In genomic region chr5:114806636-114807035, GRCm38 (mm10) we compare ENCODE assay signal across 12 mouse cellular contexts. TPM values are rescaled to one million over a fixed set of nuclear protein-coding genes. Genes with fewer than 3 reads are reported as not detected.
A peak's percentile ranks its signal among the peaks of the same experiment; 100 is the strongest.
DNase-seq lines count a peak whose midpoint lies in the region; ATAC-seq lines count a peak whose summit lies in the region.
"Had no signal": no experiment of that assay in that cellular context is flagged by ENCODE, and none has a peak within 500 bp of the region (broad histone marks: within the 10 kb centered on the region; RNA-seq: fewer than 3 reads in every experiment).

No protein-coding gene starts in this region.

- no peak for DNase-seq in heart, adult 9 months (ENCODE audit: low spot score in 2 of 2)
- DNase-seq in lung, postnatal 36 days = no peak
- no peak for DNase-seq in limb, embryonic 10.5 days (ENCODE audit: low spot score)
- DNase-seq in natural killer cell, adult 2 months (ENCODE audit: low spot score in 2 of 2) = no peak
- no peak for DNase-seq in adipocyte (ENCODE audit: low spot score)
- DNase-seq: adrenal gland, adult 8-10 months; cerebellum, postnatal 14 days had no signal

- peak overlapping the region; percentile 91 for H3K27ac ChIP-seq in heart, embryonic 13.5 days (replicated peaks)
- H3K27ac ChIP-seq in lung, embryonic 15.5 days = peak overlapping the region; percentile 69
- H3K27ac ChIP-seq in limb, embryonic 10.5 days = peak overlapping the region; percentile 64
- H3K27ac ChIP-seq in midbrain, embryonic 16.5 days (ENCODE audit: low read length) = peak overlapping the region; percentile 34; the same call in 1 of the 2 replicates

- no peaks in the 10 kb centered on the region for H3K27me3 ChIP-seq in heart, embryonic 13.5 days (replicated peaks)
- no peaks in the 10 kb centered on the region for H3K27me3 ChIP-seq in lung, embryonic 15.5 days
- no peaks in the 10 kb centered on the region for H3K27me3 ChIP-seq in limb, embryonic 10.5 days (ENCODE audit: low read depth, poor library complexity, severe bottlenecking)
- no peaks in the 10 kb centered on the region for H3K27me3 ChIP-seq in midbrain, embryonic 16.5 days (ENCODE audit: control insufficient read depth, insufficient read depth, low read depth, low read length)

- peak overlapping the region; percentile 62 for H3K9ac ChIP-seq in heart, embryonic 13.5 days
- no peak overlapping the region for H3K9ac ChIP-seq in lung, embryonic 15.5 days
- H3K9ac ChIP-seq in midbrain, embryonic 16.5 days (ENCODE audit: low read depth, low read length) = no peak overlapping the region

- H3K36me3 ChIP-seq in heart, embryonic 13.5 days = peaks cover 64% of the 10 kb centered on the region
- H3K36me3 ChIP-seq in lung, embryonic 15.5 days = peaks cover 50% of the 10 kb centered on the region
- peaks cover 92% of the 10 kb centered on the region for H3K36me3 ChIP-seq in limb, embryonic 10.5 days
- peaks cover 25% of the 10 kb centered on the region for H3K36me3 ChIP-seq in midbrain, embryonic 16.5 days (ENCODE audit: control insufficient read depth, insufficient read depth, low read length)

- 71% methylated on average over 8 of the region's 8 CpGs for WGBS in heart, embryonic 13.5 days
- WGBS in lung, embryonic 15.5 days = 75% methylated on average over 8 of the region's 8 CpGs
- WGBS in limb, embryonic 10.5 days = 88% methylated on average over 8 of the region's 8 CpGs
- 85% methylated on average over 8 of the region's 8 CpGs for WGBS in midbrain, embryonic 16.5 days

- H3K9me3 ChIP-seq in heart, embryonic 13.5 days = no peaks in the 10 kb centered on the region
- H3K9me3 ChIP-seq in lung, embryonic 15.5 days = no peaks in the 10 kb centered on the region
- no peaks in the 10 kb centered on the region for H3K9me3 ChIP-seq in limb, embryonic 10.5 days (replicated peaks)
- no peaks in the 10 kb centered on the region for H3K9me3 ChIP-seq in midbrain, embryonic 16.5 days (replicated peaks; ENCODE audit: control insufficient read depth, low read length, poor library complexity, severe bottlenecking)

- H3K4me1 ChIP-seq in heart, embryonic 13.5 days = peaks cover 42% of the 10 kb centered on the region
- H3K4me1 ChIP-seq in lung, embryonic 15.5 days = 0 out of 2 replicates have a peak, but pooled peaks cover 3% of the 10 kb centered on the region
- peaks cover 45% of the 10 kb centered on the region for H3K4me1 ChIP-seq in limb, embryonic 10.5 days
- H3K4me1 ChIP-seq in midbrain, embryonic 16.5 days (ENCODE audit: control insufficient read depth, insufficient read depth, low read length) = peaks cover 3% of the 10 kb centered on the region; the same call in 1 of the 2 replicates

- no peak for ATAC-seq in heart, embryonic 13.5 days (ENCODE audit: extremely low read depth, insufficient number of reproducible peaks, low FRiP score, low TSS enrichment)
- no peak for ATAC-seq in lung, embryonic 15.5 days (ENCODE audit: borderline replicate concordance, extremely low read depth, low FRiP score, low TSS enrichment)
- no peak for ATAC-seq in midbrain, embryonic 16.5 days

- H3K4me2 ChIP-seq in heart, embryonic 13.5 days = peak overlapping the region; percentile 56
- peak overlapping the region; percentile 7; the same call in 1 of the 2 replicates for H3K4me2 ChIP-seq in lung, embryonic 15.5 days
- no peak overlapping the region for H3K4me2 ChIP-seq in midbrain, embryonic 16.5 days (ENCODE audit: low read length)

- no peak overlapping the region for H3K4me3 ChIP-seq in heart, embryonic 13.5 days
- no peak overlapping the region for H3K4me3 ChIP-seq in lung, embryonic 15.5 days
- no peak overlapping the region for H3K4me3 ChIP-seq in limb, embryonic 10.5 days
- H3K4me3 ChIP-seq in midbrain, embryonic 16.5 days (ENCODE audit: low read depth, low read length) = no peak overlapping the region

RNA-seq across cellular contexts. Expression of gene 1500011B03Rik, which starts 16.6 kb away (rescaled TPM):
- 53.8 and 54.5 TPM in 2 replicates for polyA plus RNA-seq in heart, embryonic 13.5 days (2015; fragmentation: Nextera tagmentation; extraction: Ambion mirVana)
- 76.5 and 76.8 TPM in 2 replicates for polyA plus RNA-seq in lung, embryonic 15.5 days (2015; fragmentation: Nextera tagmentation; extraction: Ambion mirVana)
- 92.0 and 92.4 TPM in 2 replicates for polyA plus RNA-seq in limb, embryonic 10.5 days (2016; fragmentation: Nextera tagmentation; extraction: Ambion mirVana)
- 272 and 306 TPM in 2 replicates for polyA plus RNA-seq in midbrain, embryonic 16.5 days (2015; fragmentation: Nextera tagmentation; extraction: Ambion mirVana)

RNA-seq across cellular contexts. Expression of gene Git2, which starts 31.3 kb away (rescaled TPM):
- 28.1 and 30.3 TPM in 2 replicates for polyA plus RNA-seq in heart, embryonic 13.5 days (2015; fragmentation: Nextera tagmentation; extraction: Ambion mirVana)
- polyA plus RNA-seq in lung, embryonic 15.5 days (2015; fragmentation: Nextera tagmentation; extraction: Ambion mirVana) = 48.7 and 49.3 TPM in 2 replicates
- 36.1 and 44.8 TPM in 2 replicates for polyA plus RNA-seq in limb, embryonic 10.5 days (2016; fragmentation: Nextera tagmentation; extraction: Ambion mirVana)
- 48.4 and 54.1 TPM in 2 replicates for polyA plus RNA-seq in midbrain, embryonic 16.5 days (2015; fragmentation: Nextera tagmentation; extraction: Ambion mirVana)

RNA-seq across cellular contexts. Expression of gene Ankrd13a, which starts 32.2 kb away (rescaled TPM):
- 28.5 and 29.3 TPM in 2 replicates for polyA plus RNA-seq in heart, embryonic 13.5 days (2015; fragmentation: Nextera tagmentation; extraction: Ambion mirVana)
- 77.4 and 79.3 TPM in 2 replicates for polyA plus RNA-seq in lung, embryonic 15.5 days (2015; fragmentation: Nextera tagmentation; extraction: Ambion mirVana)
- 43.1 and 44.0 TPM in 2 replicates for polyA plus RNA-seq in limb, embryonic 10.5 days (2016; fragmentation: Nextera tagmentation; extraction: Ambion mirVana)
- polyA plus RNA-seq in midbrain, embryonic 16.5 days (2015; fragmentation: Nextera tagmentation; extraction: Ambion mirVana) = 24.3 and 29.0 TPM in 2 replicates

RNA-seq across cellular contexts. Expression of gene 4930519G04Rik, which starts 46.8 kb away (rescaled TPM):
- not detected in 2 replicates for polyA plus RNA-seq in heart, embryonic 13.5 days (2015; fragmentation: Nextera tagmentation; extraction: Ambion mirVana)
- not detected in 2 replicates for polyA plus RNA-seq in lung, embryonic 15.5 days (2015; fragmentation: Nextera tagmentation; extraction: Ambion mirVana)
- polyA plus RNA-seq in limb, embryonic 10.5 days (2016; fragmentation: Nextera tagmentation; extraction: Ambion mirVana) = not detected in 2 replicates
- not detected in 2 replicates for polyA plus RNA-seq in midbrain, embryonic 16.5 days (2015; fragmentation: Nextera tagmentation; extraction: Ambion mirVana)
- polyA plus RNA-seq: frontal cortex, adult 2 months; large intestine, adult 2 months had no signal

RNA-seq across cellular contexts. Expression of gene Gm9936, which starts 51.8 kb away (rescaled TPM):
- not detected in 2 replicates for polyA plus RNA-seq in heart, embryonic 13.5 days (2015; fragmentation: Nextera tagmentation; extraction: Ambion mirVana)
- polyA plus RNA-seq in lung, embryonic 15.5 days (2015; fragmentation: Nextera tagmentation; extraction: Ambion mirVana) = not detected in 2 replicates
- polyA plus RNA-seq in limb, embryonic 10.5 days (2016; fragmentation: Nextera tagmentation; extraction: Ambion mirVana) = not detected in 2 replicates
- polyA plus RNA-seq in midbrain, embryonic 16.5 days (2015; fragmentation: Nextera tagmentation; extraction: Ambion mirVana) = 3.1 and 3.7 TPM in 2 replicates
- polyA plus RNA-seq: large intestine, adult 2 months had no signal

Comparison
In these comparisons a context has a peak if more than half of its experiments do, and no peak if none do; other contexts are left out.
1. H3K27ac ChIP-seq: peak in every context shown above with its lines; median percentile 91 in heart, embryonic 13.5 days; 69 in lung, embryonic 15.5 days; 64 in limb, embryonic 10.5 days; 34 in midbrain, embryonic 16.5 days.